Mouse (Mus musculus) kidney, adult 2 months (tissue): ENCODE measurements around the gene 5730409E04Rik.

Source experiments
- CTCF ChIP-seq: fragments of 200-500 bp; conservative IDR thresholded peaks from 2 replicates; pipeline ENCODE4 v1.5.1; 2011; ENCODE audit warnings: low read depth, mild to moderate bottlenecking, control low read depth, low read length, moderate library complexity, mixed read lengths; ENCODE audit not compliant: insufficient read depth, insufficient read length
- POLR2A ChIP-seq: fragments of 200-500 bp; IDR thresholded peaks from one replicate; pipeline ENCODE4 v1.6.1; 2011; ENCODE audit warnings: low read depth, low read length, control low read depth

DNA sequence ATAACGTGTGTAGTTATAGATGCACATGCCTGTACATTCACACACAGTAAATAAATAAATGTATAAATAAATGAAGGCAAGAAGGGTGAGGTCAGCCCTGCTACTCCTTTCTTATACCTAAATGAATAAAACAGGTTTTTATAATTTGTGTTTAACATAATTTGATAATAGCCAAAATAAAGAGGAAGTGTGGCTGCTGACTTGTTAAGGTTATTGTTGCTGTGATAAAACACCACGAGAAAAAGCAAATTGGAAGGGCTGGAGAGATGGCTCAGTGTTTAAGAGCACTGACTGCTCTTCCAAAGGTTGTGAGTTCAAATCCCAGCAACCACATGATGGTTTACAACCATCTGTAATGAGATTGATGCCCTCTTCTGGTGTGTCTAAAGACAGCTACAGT, 30.5 kb upstream of the 5730409E04Rik start:
- TF ChIP-seq CTCF: no peak
- no peak for TF ChIP-seq POLR2A
